Mouse (Mus musculus) kidney, embryonic 16.5 days (tissue): ENCODE results near the gene Dnm3. TPM values are rescaled to one million over a fixed set of nuclear protein-coding genes. Genes with fewer than 3 reads are reported as not detected.

Source experiments
- ATAC-seq: fragments of 200-750 bp; cut with Nextera tagmentation; 2 replicates; pipeline ENCODE4 v1.8.0; 2017; ENCODE audit warnings: moderate TSS enrichment; ENCODE audit not compliant: low FRiP score, low TSS enrichment
- H3K27ac ChIP-seq: fragments of 300-500 bp; sonication (generic); 2 replicates; pipeline ENCODE4 v1.5.1; 2014; ENCODE audit warnings: low read length
- H3K27me3 ChIP-seq: fragments of 300-500 bp; sonication (generic); 2 replicates; pipeline ENCODE4 v1.6.1; 2014; ENCODE audit warnings: low read length, control low read depth, mixed read lengths; ENCODE audit not compliant: insufficient read depth
- H3K36me3 ChIP-seq: fragments of 300-500 bp; sonication (generic); 2 replicates; pipeline ENCODE4 v1.6.1; 2014; ENCODE audit warnings: low read length, control low read depth, mixed read lengths; ENCODE audit not compliant: insufficient read depth
- H3K4me1 ChIP-seq: fragments of 300-500 bp; sonication (generic); 2 replicates; pipeline ENCODE4 v1.6.1; 2014; ENCODE audit warnings: low read length, control low read depth, mixed read lengths; ENCODE audit not compliant: insufficient read depth
- H3K4me2 ChIP-seq: fragments of 300-500 bp; sonication (generic); replicated peaks from 2 replicates; pipeline ENCODE4 v1.6.1; 2014; ENCODE audit warnings: low read depth, low read length
- H3K4me3 ChIP-seq: fragments of 300-500 bp; sonication (generic); 2 replicates; pipeline ENCODE4 v1.5.1; 2014; ENCODE audit warnings: mild to moderate bottlenecking, low read length
- H3K9ac ChIP-seq: fragments of 300-500 bp; sonication (generic); replicated peaks from 2 replicates; pipeline ENCODE4 v1.6.1; 2014; ENCODE audit warnings: low read length
- H3K9me3 ChIP-seq: fragments of 300-500 bp; sonication (generic); 2 replicates; pipeline ENCODE4 v1.6.1; 2016; ENCODE audit warnings: low read length, control low read depth
- WGBS: fragments of 180-500 bp; shearing (Covaris S2); extraction: QIAGEN DNeasy Blood & Tissue Kit; methylation state at CpG from one replicate; pipeline ENCODE4 v1.1.7; 2014; 5-methylcytosine and 5-hydroxymethylcytosine counted together
- polyA plus RNA-seq: library from polyadenylated mRNA; unstranded; fragments of >200 nt; fragmentation: Nextera tagmentation; extraction: Ambion mirVana; gene quantifications from 2 replicates; pipeline ENCODE4 v1.2.1, GENCODE M21; 2015

Dnm3 gene
- polyA plus RNA-seq, 1 experiment from 2014 or later: 6.8 TPM

DNA sequence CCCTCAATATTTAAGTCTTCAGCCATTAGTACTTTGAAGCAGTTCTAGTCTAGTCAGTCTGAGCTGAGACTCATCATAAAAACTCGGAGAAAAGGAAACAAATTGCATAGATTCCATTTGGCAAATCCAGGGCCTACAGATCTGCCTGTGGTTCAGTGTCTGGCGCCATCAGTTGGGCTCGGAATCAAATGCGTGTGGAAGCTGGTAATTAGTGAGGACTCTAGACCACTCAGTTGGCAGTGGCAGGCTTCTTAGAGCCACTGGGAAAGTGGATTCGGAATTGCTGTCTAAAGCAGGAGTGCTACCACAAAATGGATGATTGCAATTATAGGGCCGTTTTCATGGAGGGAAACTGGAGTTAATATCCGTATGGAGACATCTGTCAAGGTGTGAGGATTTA, 425.7 kb downstream of the Dnm3 start:
- Histone ChIP-seq H3K4me3 (no peak overlapping the region), H3K27ac (no peak overlapping the region), H3K9me3 (no peaks in the 10 kb centered on the region), H3K4me1 (no peaks in the 10 kb centered on the region; the same call in 1 of the 2 replicates), H3K27me3 (no peaks in the 10 kb centered on the region), H3K9ac (no peak overlapping the region), H3K4me2 (no peak overlapping the region), H3K36me3 (no peaks in the 10 kb centered on the region)
- 76% methylated on average over 7 of the region's 7 CpGs for WGBS
- ATAC-seq: no peak

DNA sequence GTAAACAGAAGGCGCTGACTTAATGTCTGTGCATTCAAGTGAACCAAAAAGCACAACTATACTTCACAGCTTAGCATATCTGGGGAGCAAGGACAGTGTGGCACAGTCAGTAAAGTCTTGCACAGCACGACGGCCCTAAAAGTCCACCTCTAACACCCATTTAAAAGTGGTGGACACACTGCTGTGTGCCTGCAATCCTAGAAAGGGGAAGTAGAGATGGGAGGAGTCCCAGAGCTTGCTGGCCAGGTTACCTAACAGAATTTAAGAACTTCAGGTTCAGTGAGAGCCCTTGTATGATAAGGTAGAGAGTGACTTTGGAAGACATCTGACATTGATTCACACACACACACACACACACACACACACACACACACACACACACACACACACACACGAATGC, 426.1 kb downstream of the Dnm3 start:
- no peak overlapping the region for H3K4me3 ChIP-seq
- H3K4me2 ChIP-seq: no peak overlapping the region
- 95% methylated on average over 4 of the region's 4 CpGs for WGBS
- ATAC-seq: no peak
- no peak overlapping the region for H3K9ac ChIP-seq
- no peaks in the 10 kb centered on the region for H3K9me3 ChIP-seq
- no peaks in the 10 kb centered on the region for H3K27me3 ChIP-seq
- H3K27ac ChIP-seq: no peak overlapping the region
- H3K36me3 ChIP-seq: no peaks in the 10 kb centered on the region
- H3K4me1 ChIP-seq: no peaks in the 10 kb centered on the region; the same call in 1 of the 2 replicates

DNA sequence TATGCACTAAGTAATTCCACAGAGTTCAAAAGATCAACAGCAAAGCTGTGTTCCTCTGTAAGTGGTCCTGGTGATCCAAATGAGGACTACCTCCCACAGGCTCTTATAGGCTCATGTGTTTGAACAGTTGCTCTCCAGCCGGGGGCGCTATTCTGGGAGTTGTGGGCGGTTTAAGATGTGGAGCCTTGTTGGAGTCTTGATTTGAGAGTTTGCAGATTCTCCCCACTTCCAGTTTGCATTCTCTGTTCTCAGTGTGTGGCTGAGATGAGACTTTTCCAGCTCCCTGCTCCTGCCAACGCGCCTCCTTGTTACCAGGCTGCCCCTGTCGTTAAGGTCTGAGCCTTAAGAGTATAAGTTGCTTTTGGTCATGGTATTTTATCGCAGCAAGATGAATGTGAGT, 430.2 kb downstream of the Dnm3 start:
- Histone ChIP-seq H3K4me2 (no peak overlapping the region), H3K27me3 (no peaks in the 10 kb centered on the region), H3K36me3 (no peaks in the 10 kb centered on the region), H3K9ac (no peak overlapping the region), H3K4me3 (no peak overlapping the region), H3K27ac (no peak overlapping the region), H3K9me3 (no peaks in the 10 kb centered on the region), H3K4me1 (peaks cover 7% of the 10 kb centered on the region)
- ATAC-seq: no peak
- WGBS: 84% methylated on average over 7 of the region's 7 CpGs

DNA sequence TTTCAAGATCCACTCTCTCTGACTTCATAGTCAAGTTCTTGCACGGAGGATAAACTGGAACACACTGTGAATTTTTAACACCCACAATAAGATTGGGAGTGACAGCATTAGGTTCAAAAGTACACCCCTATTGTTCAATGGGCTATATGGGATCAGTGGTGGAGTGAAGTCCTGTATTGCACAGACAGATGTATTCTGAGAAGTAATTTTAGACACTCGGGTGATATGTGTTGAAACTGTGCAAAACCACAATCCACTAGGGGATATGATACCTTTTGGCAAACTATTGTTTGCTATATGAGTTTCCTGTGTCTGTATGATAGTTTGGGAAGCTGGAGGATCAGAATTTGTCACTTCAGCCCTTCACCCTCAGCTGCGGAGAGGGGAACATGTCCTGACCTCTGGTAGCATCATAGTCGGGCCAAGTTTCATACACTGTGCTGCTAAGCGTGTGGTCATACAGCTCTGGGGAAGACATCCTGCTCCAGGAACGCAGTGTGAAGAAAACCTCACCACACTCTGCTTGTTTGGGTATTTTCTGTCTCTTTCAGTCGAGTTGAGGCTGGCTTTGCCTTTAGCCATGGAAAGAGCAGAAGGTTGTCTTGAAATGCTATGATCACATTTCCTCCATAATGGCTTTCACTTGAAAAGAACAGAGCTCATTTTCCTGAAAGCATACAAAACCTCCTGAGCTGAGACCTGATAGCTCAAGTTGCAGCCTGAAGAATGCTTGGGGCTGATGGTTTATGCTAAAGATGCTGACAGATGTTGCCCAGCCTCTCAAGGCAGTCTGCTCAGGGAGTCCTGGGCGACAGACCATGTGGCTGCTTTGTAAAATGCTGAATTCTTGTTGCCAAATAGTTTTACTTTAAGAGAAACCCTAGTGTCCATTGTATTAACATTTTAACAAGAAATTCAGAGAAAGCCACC, 433.8 kb downstream of the Dnm3 start:
- Histone ChIP-seq H3K27me3 (no peaks in the 10 kb centered on the region), H3K4me3 (no peak overlapping the region), H3K27ac (peak overlapping the region; percentile 48; the same call in 1 of the 2 replicates), H3K9ac (no peak overlapping the region), H3K4me2 (no peak overlapping the region), H3K36me3 (no peaks in the 10 kb centered on the region), H3K9me3 (no peaks in the 10 kb centered on the region), H3K4me1 (peaks cover 20% of the 10 kb centered on the region)
- 53% methylated on average over 8 of the region's 8 CpGs for WGBS
- no peak for ATAC-seq

DNA sequence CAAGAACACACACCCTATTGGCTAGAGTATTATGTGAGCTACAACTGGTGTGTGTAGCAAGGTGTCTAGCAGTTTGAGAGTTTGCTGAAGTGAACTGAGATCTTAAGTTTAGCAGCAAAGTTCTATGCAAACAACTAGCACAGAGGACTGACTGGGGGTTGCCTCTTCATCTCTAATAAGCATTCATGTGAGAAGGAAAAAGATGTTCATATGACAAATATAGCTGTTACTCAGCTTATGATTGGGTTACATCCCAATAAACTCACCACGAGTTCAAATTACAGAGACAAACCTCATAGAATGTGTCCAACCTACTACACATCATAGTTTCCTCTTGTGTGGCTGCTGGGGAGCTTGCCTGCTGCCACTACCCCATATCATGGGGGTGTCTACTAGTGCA, 434.6 kb downstream of the Dnm3 start:
- Histone ChIP-seq H3K4me1 (peaks cover 26% of the 10 kb centered on the region), H3K27me3 (no peaks in the 10 kb centered on the region), H3K4me2 (no peak overlapping the region), H3K36me3 (no peaks in the 10 kb centered on the region), H3K9ac (no peak overlapping the region), H3K9me3 (no peaks in the 10 kb centered on the region), H3K27ac (no peak overlapping the region), H3K4me3 (no peak overlapping the region)
- ATAC-seq: no peak
- 87% methylated on average over 1 of the region's 1 CpGs for WGBS

DNA sequence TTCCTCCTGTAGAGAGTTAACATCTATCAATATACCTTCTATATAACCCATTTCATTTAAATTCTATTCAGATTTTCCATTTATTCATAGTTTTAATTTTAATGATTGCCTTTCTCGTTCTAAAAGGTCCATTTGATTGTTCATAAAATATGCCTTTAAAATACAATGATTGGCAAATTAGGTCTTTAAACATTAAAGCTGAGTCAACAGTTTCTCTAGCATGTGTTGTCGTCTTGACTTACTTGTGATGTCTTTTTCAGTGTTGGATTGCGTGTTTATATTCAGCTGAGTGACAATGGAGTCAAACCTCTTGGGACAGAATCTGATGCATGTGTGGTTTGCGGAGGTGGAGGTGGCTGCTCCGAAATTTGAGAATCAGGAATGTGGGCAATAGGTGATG, 435.4 kb downstream of the Dnm3 start:
- ATAC-seq: no peak

DNA sequence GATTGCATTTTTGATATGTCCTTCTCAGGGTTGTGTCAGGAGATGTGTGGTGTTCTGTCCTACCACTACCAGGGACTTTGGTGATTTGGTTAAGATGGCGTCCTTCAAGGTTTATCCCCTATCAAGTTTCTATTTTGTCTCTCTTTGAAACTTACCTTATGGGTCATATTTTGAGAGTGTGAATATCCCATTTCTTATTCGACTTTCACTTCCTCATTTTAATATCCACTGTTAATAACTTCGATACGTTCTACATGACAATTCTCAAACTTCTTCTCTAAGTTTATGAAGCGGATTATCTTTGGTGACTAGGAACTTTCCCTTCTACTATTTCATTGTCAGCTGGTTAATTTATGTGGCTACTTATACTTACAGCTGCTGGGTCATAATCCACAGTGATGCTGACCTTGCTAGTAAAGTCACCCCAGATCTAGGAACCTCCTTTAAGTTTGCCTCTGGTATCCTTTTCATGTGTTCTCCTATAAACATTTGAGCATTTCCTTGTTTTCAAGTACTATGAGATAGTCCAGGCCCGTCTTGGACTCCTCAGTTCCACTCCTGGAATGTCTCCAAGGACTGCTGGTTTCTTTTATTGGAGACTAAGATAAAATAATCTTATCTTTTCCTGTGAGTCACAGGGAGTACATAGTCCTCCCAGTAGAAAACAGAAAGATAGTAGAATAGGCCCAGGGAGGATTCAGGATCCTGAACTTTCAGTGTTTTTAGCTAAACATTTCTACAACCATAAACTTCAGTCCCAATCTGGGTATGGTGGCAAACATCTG, 437.2 kb downstream of the Dnm3 start:
- ATAC-seq: no peak
- H3K36me3 ChIP-seq: no peaks in the 10 kb centered on the region
- H3K4me1 ChIP-seq: peaks cover 42% of the 10 kb centered on the region
- H3K27ac ChIP-seq: peak overlapping the region; percentile 67
- no peaks in the 10 kb centered on the region for H3K27me3 ChIP-seq
- H3K9ac ChIP-seq: no peak overlapping the region
- no peak overlapping the region for H3K4me3 ChIP-seq
- H3K4me2 ChIP-seq: no peak overlapping the region
- WGBS: 65% methylated on average over 6 of the region's 6 CpGs
- H3K9me3 ChIP-seq: no peaks in the 10 kb centered on the region

More for the DNA sequence above, 435.4 kb downstream of the Dnm3 start:
- H3K27me3 ChIP-seq: no peaks in the 10 kb centered on the region
- peaks cover 29% of the 10 kb centered on the region for H3K4me1 ChIP-seq
- 86% methylated on average over 5 of the region's 5 CpGs for WGBS
- no peak overlapping the region for H3K9ac ChIP-seq
- no peak overlapping the region for H3K27ac ChIP-seq
- H3K9me3 ChIP-seq: no peaks in the 10 kb centered on the region
- no peak overlapping the region for H3K4me3 ChIP-seq
- no peaks in the 10 kb centered on the region for H3K36me3 ChIP-seq
- H3K4me2 ChIP-seq: no peak overlapping the region

DNA sequence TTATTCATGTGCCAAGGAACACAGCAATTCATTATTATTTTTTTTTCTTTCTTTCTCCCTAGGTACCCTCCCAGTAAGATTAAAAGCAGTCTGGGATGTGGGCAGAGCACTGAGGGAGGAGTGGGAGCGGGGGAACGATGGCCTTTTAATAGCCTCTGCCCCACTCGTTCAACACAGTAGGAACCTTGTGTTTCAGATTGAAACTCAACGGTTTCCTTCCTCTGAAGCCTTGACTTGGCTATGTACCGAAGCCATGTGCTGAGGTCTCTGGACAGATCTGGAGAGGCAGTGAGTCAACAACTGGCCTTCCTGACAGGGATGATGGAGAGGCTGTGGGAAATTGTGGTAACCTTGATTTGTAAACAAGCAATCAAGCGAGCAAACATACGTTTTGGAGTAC, 438.0 kb downstream of the Dnm3 start:
- WGBS: 41% methylated on average over 7 of the region's 7 CpGs
- H3K4me1 ChIP-seq: peaks cover 42% of the 10 kb centered on the region
- no peak overlapping the region for H3K9ac ChIP-seq
- H3K4me2 ChIP-seq: no peak overlapping the region
- ATAC-seq: no peak
- H3K27me3 ChIP-seq: no peaks in the 10 kb centered on the region
- no peak overlapping the region for H3K4me3 ChIP-seq
- no peaks in the 10 kb centered on the region for H3K36me3 ChIP-seq
- H3K27ac ChIP-seq: peak overlapping the region; percentile 62; the same call in 1 of the 2 replicates
- no peaks in the 10 kb centered on the region for H3K9me3 ChIP-seq

DNA sequence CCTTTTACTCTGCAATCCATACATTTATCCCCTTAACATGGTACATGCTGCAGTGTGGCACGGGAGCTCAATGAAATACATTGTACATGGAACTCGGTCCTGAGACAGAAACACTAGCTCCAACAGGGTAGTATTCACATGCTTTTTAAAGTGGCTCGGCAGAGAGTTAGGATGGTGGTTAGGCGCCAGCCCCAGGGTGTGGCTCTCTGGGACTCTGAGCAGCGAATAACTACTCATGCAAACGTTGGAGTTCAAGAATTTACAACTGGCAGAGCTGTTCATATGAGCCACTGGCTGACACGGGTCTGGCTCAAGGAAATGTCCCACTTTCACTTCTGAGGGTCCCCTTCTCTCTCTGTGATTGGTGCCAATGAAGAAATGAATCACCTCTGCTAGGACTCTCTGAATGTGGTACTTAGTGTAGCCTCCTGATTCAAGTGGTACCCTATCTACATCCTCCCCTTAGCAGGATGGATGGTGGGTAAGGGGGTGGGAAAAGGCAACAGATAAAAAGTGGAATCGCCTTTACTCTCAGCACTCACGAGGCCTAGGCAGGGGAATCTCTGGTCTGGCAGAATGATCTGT, 438.7 kb downstream of the Dnm3 start:
- H3K36me3 ChIP-seq: no peaks in the 10 kb centered on the region
- H3K27ac ChIP-seq: peak overlapping the region; percentile 69
- H3K9ac ChIP-seq: no peak overlapping the region
- 45% methylated on average over 9 of the region's 9 CpGs for whole genome bisulfite sequencing
- H3K9me3 ChIP-seq: no peaks in the 10 kb centered on the region
- H3K4me3 ChIP-seq: no peak overlapping the region
- peaks cover 39% of the 10 kb centered on the region for H3K4me1 ChIP-seq
- 0 out of 2 replicates have a peak overlapping the region, but pooled peaks have one; percentile 7 for H3K4me2 ChIP-seq
- no peaks in the 10 kb centered on the region for H3K27me3 ChIP-seq
- no peak for ATAC-seq
